Mouse (Mus musculus): Measurements from ENCODE around the gene Tmem86a. TPM values are rescaled to one million over a fixed set of nuclear protein-coding genes. Genes with fewer than 3 reads are reported as not detected.
"Not testable (repeated sequence)": the region's sequence is repeated elsewhere in the genome, so short reads cannot be mapped to it uniquely, and the experiment has no call there.

Tmem86a gene
- polyA plus RNA-seq, 1 experiment: 52.8 TPM

GRCm38 (mm10) chr7:47025429-47025828 lies 25.0 kb upstream of the Tmem86a start:
- WGBS: 72% methylated on average over 9 of the region's 9 CpGs
- no peak for DNase-seq (ENCODE audit: low read depth, low spot score)

- WGBS: 46% methylated on average over 3 of the region's 3 CpGs
- not testable (repeated sequence) for DNase-seq (ENCODE audit: low read depth, low spot score)
Measured at GRCm38 (mm10) chr7:47026899-47027298, 23.5 kb upstream of the Tmem86a start.

GRCm38 (mm10) chr7:47027520-47027919 lies 22.9 kb upstream of the Tmem86a start:
- no peak for DNase-seq (ENCODE audit: low read depth, low spot score)
- WGBS: 91% methylated on average over 1 of the region's 1 CpGs

GRCm38 (mm10) chr7:47030517-47031193 lies 19.7 kb upstream of the Tmem86a start:
- DNase-seq (ENCODE audit: low read depth, low spot score): no peak
- 76% methylated on average over 9 of the region's 9 CpGs for WGBS

- WGBS: 65% methylated on average over 4 of the region's 4 CpGs
- no peak for DNase-seq (ENCODE audit: low read depth, low spot score)
Measured at GRCm38 (mm10) chr7:47031371-47031770, 19.0 kb upstream of the Tmem86a start.

- DNase-seq (ENCODE audit: low read depth, low spot score): no peak
- 82% methylated on average over 4 of the region's 4 CpGs for WGBS
Measured at GRCm38 (mm10) chr7:47034785-47035384, 15.5 kb upstream of the Tmem86a start.

- DNase-seq (ENCODE audit: low read depth, low spot score): no peak
- 66% methylated on average over 8 of the region's 8 CpGs for WGBS
Measured at GRCm38 (mm10) chr7:47035426-47035825, 15.0 kb upstream of the Tmem86a start.

- WGBS: 93% methylated on average over 3 of the region's 3 CpGs
- no peak for DNase-seq (ENCODE audit: low read depth, low spot score)
Measured at GRCm38 (mm10) chr7:47041706-47042105, 8.7 kb upstream of the Tmem86a start.

GRCm38 (mm10) chr7:47042121-47042520 lies 8.3 kb upstream of the Tmem86a start:
- DNase-seq (ENCODE audit: low read depth, low spot score): no peak
- WGBS: 70% methylated on average over 4 of the region's 4 CpGs

- 29% methylated on average over 6 of the region's 6 CpGs for WGBS
- no peak for DNase-seq (ENCODE audit: low read depth, low spot score)
Measured at GRCm38 (mm10) chr7:47042823-47043490, 7.4 kb upstream of the Tmem86a start.

GRCm38 (mm10) chr7:47050766-47051165 lies 365 bp downstream of the Tmem86a start:
- no peak for DNase-seq (ENCODE audit: low read depth, low spot score)
- WGBS: under 1% methylated on average over 34 of the region's 34 CpGs

GRCm38 (mm10) chr7:47051404-47052151 lies 1.2 kb downstream of the Tmem86a start:
- WGBS: 6% methylated on average over 2 of the region's 2 CpGs
- no peak for DNase-seq (ENCODE audit: low read depth, low spot score)

GRCm38 (mm10) chr7:47052276-47052675 lies 1.9 kb downstream of the Tmem86a start:
- WGBS: 25% methylated on average over 3 of the region's 3 CpGs
- DNase-seq (ENCODE audit: low read depth, low spot score): no peak

GRCm38 (mm10) chr7:47053287-47053686 lies 2.9 kb downstream of the Tmem86a start:
- DNase-seq (ENCODE audit: low read depth, low spot score): no peak
- WGBS: 92% methylated on average over 15 of the region's 15 CpGs

GRCm38 (mm10) chr7:47054666-47055065 lies 4.3 kb downstream of the Tmem86a start:
- 50% methylated on average over 2 of the region's 2 CpGs for WGBS
- DNase-seq (ENCODE audit: low read depth, low spot score): no peak

GRCm38 (mm10) chr7:47055744-47056143 lies 5.3 kb downstream of the Tmem86a start:
- DNase-seq (ENCODE audit: low read depth, low spot score): no peak
- 61% methylated on average over 9 of the region's 9 CpGs for WGBS

GRCm38 (mm10) chr7:47056273-47056672 lies 5.9 kb downstream of the Tmem86a start:
- WGBS: 63% methylated on average over 4 of the region's 4 CpGs
- DNase-seq (ENCODE audit: low read depth, low spot score): no peak

GRCm38 (mm10) chr7:47059339-47059738 lies 8.9 kb downstream of the Tmem86a start:
- WGBS: 57% methylated on average over 7 of the region's 7 CpGs

GRCm38 (mm10) chr7:47061560-47061959 lies 11.2 kb downstream of the Tmem86a start:
- no peak for DNase-seq (ENCODE audit: low read depth, low spot score)
- WGBS: 77% methylated on average over 5 of the region's 5 CpGs

More at GRCm38 (mm10) chr7:47059339-47059738, 8.9 kb downstream of the Tmem86a start:
- no peak for DNase-seq (ENCODE audit: low read depth, low spot score)

- 80% methylated on average over 3 of the region's 3 CpGs for whole genome bisulfite sequencing
- DNase-seq (ENCODE audit: low read depth, low spot score): no peak
Measured at GRCm38 (mm10) chr7:47066942-47067341, 16.5 kb downstream of the Tmem86a start.

Data from large intestine, adult 2 months (tissue).